Mouse (Mus musculus): ENCODE measurements around the gene Cd59a. TPM values are rescaled to one million over a fixed set of nuclear protein-coding genes. Genes with fewer than 3 reads are reported as not detected.

Gene Cd59a
- 28.1 and 169 TPM in 2 replicates for polyA plus RNA-seq (2012; rRNA removed; ENCODE audit: low replicate concordance)

DNA sequence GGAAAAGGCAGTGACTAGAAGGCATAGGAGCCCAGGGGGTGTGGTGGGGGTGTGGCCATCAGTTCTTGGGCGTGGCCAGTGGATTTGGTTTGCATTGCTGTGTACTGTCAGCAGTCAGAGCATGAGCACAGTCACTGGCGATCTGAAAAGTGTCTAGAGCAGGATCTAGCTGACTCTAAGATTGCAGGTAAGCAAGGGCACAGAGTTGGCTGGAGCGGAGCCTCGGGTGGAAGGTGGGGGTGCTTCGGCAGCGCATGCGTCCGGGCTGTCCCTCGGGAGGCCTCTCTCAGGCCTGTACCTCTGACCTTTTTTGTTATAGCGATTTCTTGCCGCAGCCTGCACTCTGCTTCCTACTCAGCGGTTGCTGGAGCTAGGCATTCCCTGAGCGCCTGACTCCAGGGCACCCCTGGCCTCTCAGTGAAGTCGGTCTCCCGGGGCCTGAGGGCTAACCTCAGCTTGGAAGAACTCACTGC is at the start of gene Cd59a:
Gene Cd59a, plus strand, starts transcription at position 61 of the 473 bp plus-strand sequence.

DNA sequence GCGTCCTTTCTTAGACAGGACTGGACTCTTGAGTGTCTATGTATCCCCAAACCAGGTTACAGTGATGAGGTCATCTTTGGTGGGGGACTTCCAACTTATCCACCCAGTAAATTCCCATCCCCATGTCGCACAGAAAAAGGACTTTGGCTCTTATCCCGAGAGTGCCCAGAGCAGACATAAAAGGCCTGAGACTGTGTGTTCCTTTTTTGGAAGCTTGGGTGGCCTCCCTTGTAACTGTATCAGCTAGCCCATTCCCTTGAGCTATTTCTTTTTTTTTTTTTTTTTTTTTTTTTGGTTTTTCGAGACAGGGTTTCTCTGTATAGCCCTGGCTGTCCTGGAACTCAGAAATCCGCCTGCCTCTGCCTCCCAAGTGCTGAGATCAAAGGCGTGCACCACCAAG is 30.1 kb upstream of the Cd59a start, which contains the start of gene Gm10912:
Gene Gm10912, plus strand, starts transcription at position 301 of the 400 bp plus-strand sequence.

DNA sequence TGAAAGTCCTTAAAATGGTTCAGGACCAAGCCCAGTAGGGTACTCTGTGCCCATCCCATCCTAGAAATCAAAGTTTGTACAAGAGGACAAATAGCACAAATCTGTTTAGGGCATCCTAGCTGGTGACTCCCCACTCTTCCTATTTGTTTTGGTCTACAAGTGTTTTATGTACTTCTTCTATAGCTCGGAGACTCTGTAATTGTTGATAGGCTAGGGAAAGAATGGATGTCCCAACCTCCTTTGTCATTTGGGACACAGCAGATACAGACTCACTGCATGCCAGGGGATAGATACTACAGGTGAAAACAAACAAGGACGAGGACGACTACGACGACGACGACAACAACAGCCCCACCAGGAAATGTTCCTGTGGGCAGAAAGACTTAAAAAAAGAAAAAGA is 27.2 kb upstream of the Cd59a start, which contains the start of gene Gm10799:
Gene Gm10799, minus strand, starts transcription at position 101 of the 400 bp plus-strand sequence.

DNA sequence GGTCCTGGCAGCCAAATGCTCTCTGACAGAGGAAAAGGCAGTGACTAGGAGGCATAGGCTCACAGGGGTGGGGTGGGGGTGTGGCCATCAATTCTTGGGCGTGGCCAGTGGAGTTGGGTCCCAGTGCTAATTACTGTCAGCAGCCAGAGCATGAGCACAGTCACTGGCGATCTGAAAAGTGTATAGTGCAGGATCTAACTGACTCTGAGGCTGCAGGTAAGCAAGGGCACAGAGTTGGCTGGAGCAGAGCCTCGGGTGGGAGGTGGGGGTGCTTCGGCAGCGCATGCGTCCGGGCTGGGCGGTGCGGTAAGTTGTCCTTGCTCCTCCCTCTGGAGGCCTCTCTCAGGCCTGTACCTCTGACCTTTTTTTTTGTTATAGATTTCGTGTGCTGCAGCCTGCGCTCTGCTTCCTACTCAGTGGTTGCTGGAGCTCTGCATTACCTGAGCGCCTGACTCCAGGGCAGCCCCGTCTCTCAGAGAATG is 25.9 kb upstream of the Cd59a start, which contains the start of gene Cd59b:
Gene Cd59b, plus strand, starts transcription at position 146 of the 482 bp plus-strand sequence.

DNA sequence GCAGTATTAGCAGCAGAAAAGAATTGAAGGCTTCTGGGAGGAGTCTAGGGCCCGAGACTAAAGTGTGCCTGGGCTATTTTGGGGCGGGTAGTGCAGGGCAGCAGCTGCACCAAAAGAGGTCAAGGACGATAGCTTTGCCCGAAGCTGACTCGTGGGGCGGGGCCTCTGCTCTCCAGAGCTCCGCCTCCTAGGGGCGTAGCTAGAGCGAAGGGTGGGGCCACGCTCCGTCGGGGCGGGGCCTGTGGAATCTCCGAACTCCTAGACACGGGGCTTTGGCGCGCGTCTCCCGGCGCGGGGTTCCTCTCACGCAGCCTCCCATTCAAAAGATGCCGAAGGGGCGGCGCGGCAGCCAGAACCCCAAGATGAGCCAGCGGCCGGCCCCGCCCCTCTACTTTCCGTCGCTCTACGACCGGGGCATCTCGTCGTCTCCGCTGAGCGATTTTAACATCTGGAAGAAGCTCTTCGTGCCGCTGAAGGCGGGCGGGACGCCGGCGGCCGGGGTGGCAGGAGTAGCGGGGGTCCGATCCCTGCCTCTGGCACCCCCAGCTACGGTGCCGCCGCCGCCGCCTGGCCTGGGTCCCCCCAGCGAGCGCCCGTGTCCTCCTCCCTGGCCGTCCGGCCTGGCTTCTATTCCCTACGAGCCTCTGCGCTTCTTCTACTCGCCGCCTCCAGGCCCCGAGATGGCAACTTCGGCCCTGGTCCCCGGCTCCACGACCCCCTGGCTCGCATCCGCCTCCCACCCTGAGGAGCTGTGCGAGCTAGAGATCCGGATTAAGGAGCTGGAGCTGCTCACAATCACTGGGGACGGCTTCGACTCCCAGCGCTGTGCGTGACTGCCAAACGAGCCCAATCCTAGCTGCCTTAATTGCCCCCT is 27.1 kb downstream of the Cd59a start, which contains the start of gene A930018P22Rik:
Gene A930018P22Rik, plus strand, starts transcription at position 265 of the 874 bp plus-strand sequence.

Other genes with a start within 250 kb of the Cd59a start
- gene Lmo2, start 137.8 kb upstream of the Cd59a start, polyA plus RNA-seq (2012; rRNA removed; ENCODE audit: low replicate concordance) = 25.8 and 28.9 TPM in 2 replicates
- 25.4 and 29.3 TPM in 2 replicates for gene Fbxo3, start 68.1 kb upstream of the Cd59a start, polyA plus RNA-seq (2012; rRNA removed; ENCODE audit: low replicate concordance)
- not detected in 2 replicates for gene 4931422A03Rik, start 67.4 kb upstream of the Cd59a start, polyA plus RNA-seq (2012; rRNA removed; ENCODE audit: low replicate concordance)
- gene Gm10912, start 30.0 kb upstream of the Cd59a start, polyA plus RNA-seq (2012; rRNA removed; ENCODE audit: low replicate concordance) = not detected in 2 replicates
- not detected in 2 replicates for gene Gm10799, start 27.3 kb upstream of the Cd59a start, polyA plus RNA-seq (2012; rRNA removed; ENCODE audit: low replicate concordance)
- 12.3 and 22.3 TPM in 2 replicates for gene Cd59b, start 26.0 kb upstream of the Cd59a start, polyA plus RNA-seq (2012; rRNA removed; ENCODE audit: low replicate concordance)
- gene A930018P22Rik, start 27.0 kb downstream of the Cd59a start, polyA plus RNA-seq (2012; rRNA removed; ENCODE audit: low replicate concordance) = 0.32 and 1.2 TPM in 2 replicates

Data from subcutaneous adipose tissue, adult 2 months (tissue).